Mouse (Mus musculus) megakaryocyte-erythroid progenitor cell, adult 5 weeks (primary cell): ENCODE measurements around the gene Ceacam5. TPM values are rescaled to one million over a fixed set of nuclear protein-coding genes. Genes with fewer than 3 reads are reported as not detected.

Experiments
- polyA plus RNA-seq: library from polyadenylated mRNA; stranded (reverse); fragments of >175 nt; gene quantifications from 2 replicates; pipeline ENCODE4 v1.2.3, GENCODE M21; 2012

Ceacam5 gene
- polyA plus RNA-seq, result not detected in 2 replicates

DNA sequence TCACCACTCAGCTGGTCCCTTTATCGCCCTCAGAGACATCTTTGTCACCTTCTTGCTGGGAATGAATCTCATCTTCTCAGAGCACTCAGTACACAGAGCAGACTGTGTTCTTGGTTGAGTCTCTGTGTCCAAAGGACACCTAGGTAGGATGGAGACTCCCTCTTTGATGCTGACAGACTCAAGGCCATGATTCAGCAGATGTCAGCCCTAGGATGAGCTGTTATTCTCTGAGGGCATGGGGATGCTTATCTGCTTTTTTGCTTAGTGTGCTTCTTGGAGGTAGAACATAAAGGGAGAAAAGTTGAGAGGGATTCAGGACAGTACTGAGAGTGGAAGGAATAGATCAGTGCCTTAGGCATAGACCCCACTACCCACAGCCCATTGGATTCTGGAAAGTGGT lies at the start of gene Ceacam5:
Gene Ceacam5 (plus strand): TSS at position 301 of the 400 bp plus-strand sequence.

Other genes starting within 250 kb of the Ceacam5 start
- gene Ceacam14, start 99.4 kb downstream of the Ceacam5 start, polyA plus RNA-seq, result not detected in 2 replicates
- gene Gm5155, start 158.5 kb downstream of the Ceacam5 start, polyA plus RNA-seq, result not detected in 2 replicates